Mouse (Mus musculus) lung, adult 2 months (tissue): ENCODE results near the gene Tmem108.

ENCODE experiments used
- CTCF ChIP-seq: fragments of 200-500 bp; IDR thresholded peaks from 2 replicates; pipeline ENCODE4 v1.5.1; 2011; ENCODE audit warnings: mild to moderate bottlenecking, low read length, control low read depth; ENCODE audit not compliant: insufficient read depth
- POLR2A ChIP-seq: fragments of 200-500 bp; IDR thresholded peaks from 2 replicates; pipeline ENCODE4 v1.6.1; 2011; ENCODE audit warnings: low read depth, mild to moderate bottlenecking, control low read depth, low read length, borderline replicate concordance; ENCODE audit errors: extremely low read depth

DNA sequence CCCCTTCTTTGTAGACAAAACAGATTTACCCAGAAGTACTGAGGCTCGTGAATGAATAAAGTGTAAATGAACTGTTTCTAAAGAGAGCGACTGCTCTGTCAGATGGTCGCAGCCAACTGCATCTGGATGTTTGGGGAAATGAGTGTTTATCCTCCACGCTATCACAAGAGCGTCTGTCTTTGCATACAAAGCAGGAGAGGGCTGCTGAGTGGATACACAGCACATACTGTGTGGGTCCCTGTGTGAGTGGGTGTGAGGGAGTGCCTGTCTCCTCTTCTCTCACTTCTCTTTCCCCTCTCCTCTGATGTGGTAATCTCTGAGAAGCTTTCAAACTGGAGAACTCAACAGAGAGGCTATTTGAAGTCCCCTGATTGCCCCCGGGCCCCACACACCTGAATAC is 64.7 kb downstream of the Tmem108 start:
- no peak for TF ChIP-seq POLR2A
- no peak for TF ChIP-seq CTCF
